Mouse (Mus musculus) heart, adult 11 months (tissue): ENCODE data around the gene Ubp1.

Source experiments
- DNase-seq: peaks from one replicate; pipeline ENCODE4 v3.0.0; 2022

The Ubp1 gene

GRCm38 (mm10) chr9:113970041-113970440 lies 39.3 kb downstream of the Ubp1 start:
- DNase-seq: peak; percentile 85

GRCm38 (mm10) chr9:113971615-113972014 lies 40.9 kb downstream of the Ubp1 start:
- DNase-seq: no peak

GRCm38 (mm10) chr9:113973857-113974256 lies 43.1 kb downstream of the Ubp1 start:
- DNase-seq: peak; percentile 61

- peak; percentile 76 for DNase-seq
These were observed 44.2 kb downstream of the Ubp1 start for GRCm38 (mm10) chr9:113974945-113975344.

- DNase-seq: peak; percentile 61
These were observed 44.7 kb downstream of the Ubp1 start for GRCm38 (mm10) chr9:113975442-113975841.

- DNase-seq: peak; percentile 68
These were observed 45.5 kb downstream of the Ubp1 start for GRCm38 (mm10) chr9:113976264-113976663.

GRCm38 (mm10) chr9:113977225-113977840 lies 46.6 kb downstream of the Ubp1 start:
- DNase-seq: no peak

- peak; percentile 89 for DNase-seq
These were observed 47.9 kb downstream of the Ubp1 start for GRCm38 (mm10) chr9:113978656-113979055.

- DNase-seq: peak; percentile 91
These were observed 48.6 kb downstream of the Ubp1 start for GRCm38 (mm10) chr9:113979356-113979755.

- peak; percentile 94 for DNase-seq
These were observed 50.6 kb downstream of the Ubp1 start for GRCm38 (mm10) chr9:113981099-113981880.

GRCm38 (mm10) chr9:113982451-113982850 lies 51.7 kb downstream of the Ubp1 start:
- DNase-seq: peak; percentile 80

GRCm38 (mm10) chr9:113982883-113983670 lies 52.3 kb downstream of the Ubp1 start:
- DNase-seq: peak; percentile 88

GRCm38 (mm10) chr9:113984946-113985620 lies 54.3 kb downstream of the Ubp1 start:
- DNase-seq: no peak

- peak; percentile 95 for DNase-seq
These were observed 60.0 kb downstream of the Ubp1 start for GRCm38 (mm10) chr9:113990547-113991248.

- no peak for DNase-seq
These were observed 62.1 kb downstream of the Ubp1 start for GRCm38 (mm10) chr9:113992810-113993209.

GRCm38 (mm10) chr9:113998311-113998710 lies 67.6 kb downstream of the Ubp1 start:
- DNase-seq: no peak

- no peak for DNase-seq
These were observed 76.1 kb downstream of the Ubp1 start for GRCm38 (mm10) chr9:114006801-114007200.

- DNase-seq: no peak
These were observed 77.2 kb downstream of the Ubp1 start for GRCm38 (mm10) chr9:114007850-114008350.

- DNase-seq: no peak
These were observed 78.8 kb downstream of the Ubp1 start for GRCm38 (mm10) chr9:114009526-114009925.

GRCm38 (mm10) chr9:114011203-114011602 lies 80.5 kb downstream of the Ubp1 start:
- no peak for DNase-seq

- DNase-seq: no peak
These were observed 83.3 kb downstream of the Ubp1 start for GRCm38 (mm10) chr9:114014034-114014433.

- DNase-seq: no peak
These were observed 85.0 kb downstream of the Ubp1 start for GRCm38 (mm10) chr9:114015724-114016123.
